In the genomic region with DNA sequence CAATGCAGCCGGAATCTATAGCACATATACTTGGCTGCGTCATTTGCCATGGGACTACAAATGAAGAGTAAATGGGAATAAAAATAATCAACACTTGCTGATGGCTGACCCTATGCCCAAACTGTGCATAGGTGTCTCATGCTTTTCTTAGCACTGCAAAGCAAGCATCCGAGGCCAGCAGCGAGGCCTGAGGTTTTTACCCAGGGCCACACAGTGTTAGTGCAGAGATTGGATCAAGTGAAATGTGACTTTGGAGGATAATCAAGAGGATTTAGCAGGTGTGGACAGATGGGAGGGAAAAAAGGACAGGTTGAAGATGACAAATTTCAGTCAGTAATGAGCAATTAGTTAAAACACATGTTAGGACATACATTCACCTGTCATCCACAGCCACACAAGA, we compare ENCODE assay signal across 22 mouse cellular contexts.
A peak's percentile ranks its signal among the peaks of the same experiment; 100 is the strongest.
DNase-seq lines count a peak whose midpoint lies in the region; ATAC-seq and TF ChIP-seq lines count a peak whose summit lies in the region.
"Had no signal": no experiment of that assay in that cellular context is flagged by ENCODE, and none has a peak within 500 bp of the region (broad histone marks: within the 10 kb centered on the region; RNA-seq: fewer than 3 reads in every experiment).

No protein-coding gene starts in this region.

- WGBS in heart, embryonic 12.5 days: 83% methylated on average over 4 of the region's 4 CpGs
- 91% methylated on average over 4 of the region's 4 CpGs for WGBS in midbrain, embryonic 11.5 days
- WGBS in midbrain, embryonic 13.5 days: 94% methylated on average over 4 of the region's 4 CpGs

- no peak for TF ChIP-seq CTCF in brain, embryonic 14.5 days (IDR thresholded peaks at IDR 0.05; ENCODE audit: borderline replicate concordance, extremely low read depth, insufficient read depth, insufficient read length)

- H3K9me3 ChIP-seq in heart, embryonic 12.5 days (replicated peaks): no peaks in the 10 kb centered on the region
- H3K9me3 ChIP-seq in midbrain, embryonic 11.5 days (ENCODE audit: control insufficient read depth, low read length): no peaks in the 10 kb centered on the region
- no peaks in the 10 kb centered on the region for H3K9me3 ChIP-seq in midbrain, embryonic 13.5 days
- H3K9me3 ChIP-seq: G1E had no signal

- no peaks in the 10 kb centered on the region for H3K36me3 ChIP-seq in heart, embryonic 12.5 days
- H3K36me3 ChIP-seq in midbrain, embryonic 11.5 days (ENCODE audit: control insufficient read depth, insufficient read depth, low read length): no peaks in the 10 kb centered on the region
- no peaks in the 10 kb centered on the region for H3K36me3 ChIP-seq in midbrain, embryonic 13.5 days
- H3K36me3 ChIP-seq: G1E had no signal

- peaks cover 38% of the 10 kb centered on the region for H3K4me1 ChIP-seq in heart, embryonic 12.5 days (replicated peaks)
- H3K4me1 ChIP-seq in midbrain, embryonic 11.5 days (ENCODE audit: control insufficient read depth, insufficient read depth, low read length): peaks cover 4% of the 10 kb centered on the region; the same call in 1 of the 2 replicates
- peaks cover 27% of the 10 kb centered on the region for H3K4me1 ChIP-seq in midbrain, embryonic 13.5 days (replicated peaks)

- DNase-seq in heart, adult 11 months: peak; percentile 68
- DNase-seq in midbrain, embryonic 11.5 days (ENCODE audit: low spot score, missing footprints): peak; percentile 61
- DNase-seq in brain, embryonic 14.5 days (ENCODE audit: low read depth): peak; percentile 20
- DNase-seq in kidney, postnatal 10 days: no peak
- DNase-seq: adrenal gland, adult 2 months; adrenal gland, adult 8-10 months; adrenal gland, postnatal 10 days; adrenal gland, postnatal 14 days; adrenal gland, postnatal 25 days; adrenal gland, postnatal 36 days; B cell, adult 2 months; cerebellum, adult 11 months; cerebellum, adult 11-12 months; cerebellum, adult 18-20 months; cerebellum, adult 2 months had no signal

- no peak overlapping the region for H3K4me3 ChIP-seq in heart, embryonic 12.5 days
- no peak overlapping the region for H3K4me3 ChIP-seq in midbrain, embryonic 11.5 days (ENCODE audit: low read depth, low read length)
- no peak overlapping the region for H3K4me3 ChIP-seq in midbrain, embryonic 13.5 days (replicated peaks)

- H3K9ac ChIP-seq in heart, embryonic 12.5 days: no peak overlapping the region
- no peak overlapping the region for H3K9ac ChIP-seq in midbrain, embryonic 11.5 days (ENCODE audit: low read length)
- no peak overlapping the region for H3K9ac ChIP-seq in midbrain, embryonic 13.5 days (replicated peaks)

- no peak for TF ChIP-seq POLR2A in brain, embryonic 14.5 days (IDR thresholded peaks at IDR 0.05; ENCODE audit: borderline replicate concordance, extremely low read depth, insufficient read depth, insufficient read length, poor library complexity, severe bottlenecking)

- no peaks in the 10 kb centered on the region for H3K27me3 ChIP-seq in heart, embryonic 12.5 days (replicated peaks)
- H3K27me3 ChIP-seq in midbrain, embryonic 11.5 days (ENCODE audit: control insufficient read depth, insufficient read depth, low read length): no peaks in the 10 kb centered on the region
- H3K27me3 ChIP-seq in midbrain, embryonic 13.5 days: no peaks in the 10 kb centered on the region
- H3K27me3 ChIP-seq: CH12.LX had no signal

- no peak overlapping the region for H3K4me2 ChIP-seq in heart, embryonic 12.5 days
- no peak overlapping the region for H3K4me2 ChIP-seq in midbrain, embryonic 11.5 days
- H3K4me2 ChIP-seq in midbrain, embryonic 13.5 days (replicated peaks): no peak overlapping the region

- H3K27ac ChIP-seq in heart, embryonic 12.5 days (ENCODE audit: poor library complexity, severe bottlenecking): no peak overlapping the region
- H3K27ac ChIP-seq in midbrain, embryonic 11.5 days (ENCODE audit: low read depth, low read length): no peak overlapping the region
- no peak overlapping the region for H3K27ac ChIP-seq in midbrain, embryonic 13.5 days

- no peak for ATAC-seq in heart, embryonic 12.5 days (ENCODE audit: insufficient number of reproducible peaks, low FRiP score)
- no peak for ATAC-seq in midbrain, embryonic 11.5 days (ENCODE audit: low FRiP score)
- no peak for ATAC-seq in midbrain, embryonic 13.5 days
- ATAC-seq: activated CD4-positive, CD25-positive, alpha-beta regulatory T cell, adult 4 months; CD4-positive, CD25-positive, alpha-beta regulatory T cell, adult 4 months; Patski had no signal
